Mouse (Mus musculus) hindbrain, embryonic 16.5 days (tissue): ENCODE results near the gene Gngt2. TPM values are rescaled to one million over a fixed set of nuclear protein-coding genes. Genes with fewer than 3 reads are reported as not detected.

Source experiments
- polyA plus RNA-seq: library from polyadenylated mRNA; unstranded; fragments of >200 nt; fragmentation: Nextera tagmentation; extraction: Ambion mirVana; gene quantifications from 2 replicates; pipeline ENCODE4 v1.2.1, GENCODE M21; 2015

Gngt2 gene
- polyA plus RNA-seq, 1 experiment from 2014 or later: 3.7 TPM

Other genes with a start within 250 kb of the Gngt2 start
- gene Ngfr, start 249.5 kb upstream of the Gngt2 start, polyA plus RNA-seq: 41.7 and 59.8 TPM in 2 replicates
- 189 and 198 TPM in 2 replicates for gene Phb, start 170.3 kb upstream of the Gngt2 start, polyA plus RNA-seq
- 21.7 and 23.2 TPM in 2 replicates for gene Zfp652, start 124.5 kb upstream of the Gngt2 start, polyA plus RNA-seq
- gene B130006D01Rik, start 113.6 kb upstream of the Gngt2 start, polyA plus RNA-seq: 0.95 and 1.2 TPM in 2 replicates
- 0.54 TPM in 1 of 2 replicates, not detected in the other for gene Phospho1, start 12.7 kb upstream of the Gngt2 start, polyA plus RNA-seq
- gene Abi3, start 5.3 kb downstream of the Gngt2 start, polyA plus RNA-seq: 2.4 and 2.6 TPM in 2 replicates
- gene B4galnt2, start 77.7 kb downstream of the Gngt2 start, polyA plus RNA-seq: 0.09 TPM in 1 of 2 replicates, not detected in the other
- gene Igf2bp1, start 168.7 kb downstream of the Gngt2 start, polyA plus RNA-seq: 6.1 and 11.3 TPM in 2 replicates
- gene Gip, start 187.3 kb downstream of the Gngt2 start, polyA plus RNA-seq: not detected in 2 replicates
- 120 and 132 TPM in 2 replicates for gene Snf8, start 197.7 kb downstream of the Gngt2 start, polyA plus RNA-seq
- gene Ube2z, start 228.2 kb downstream of the Gngt2 start, polyA plus RNA-seq: 37.5 and 38.4 TPM in 2 replicates
- gene Atp5g1, start 238.5 kb downstream of the Gngt2 start, polyA plus RNA-seq: 787 and 865 TPM in 2 replicates